Mouse (Mus musculus): ENCODE measurements around the gene Znrf4.

- TF ChIP-seq CTCF (IDR thresholded peaks at IDR 0.05; ENCODE audit: low read depth, low read length), result no peak
- TF ChIP-seq EP300 (IDR thresholded peaks at IDR 0.05; ENCODE audit: insufficient read depth, low read depth, low read length), result no peak
Observed at GRCm38 (mm10) chr17:56515690-56516410, 3.6 kb upstream of the Znrf4 start.
